Mouse (Mus musculus): ENCODE results near the gene Impg1. TPM values are rescaled to one million over a fixed set of nuclear protein-coding genes. Genes with fewer than 3 reads are reported as not detected.

Impg1 gene
- polyA plus RNA-seq, 2 experiments: not detected

DNA sequence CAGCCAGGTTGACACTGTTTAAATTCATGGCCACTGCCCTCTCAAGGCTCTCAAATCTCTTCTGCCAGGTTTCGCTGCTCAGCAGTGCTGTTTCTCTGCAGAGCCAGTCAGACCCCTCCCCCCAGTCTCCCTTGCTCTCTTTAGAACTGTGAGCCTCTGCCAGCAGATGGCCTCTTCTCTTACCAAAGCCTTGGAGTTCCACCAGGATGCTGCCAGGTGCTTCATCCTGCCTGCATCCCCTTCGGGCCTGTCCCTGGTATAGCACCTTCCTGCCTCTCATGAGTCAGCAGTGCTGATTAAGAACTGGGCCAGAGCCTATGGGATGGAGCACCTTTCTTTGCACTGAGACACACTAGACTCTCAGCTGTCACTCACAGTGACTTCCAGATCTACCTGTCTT lies 188.1 kb downstream of the Impg1 start:
- no peak for DNase-seq (ENCODE audit: low read depth in 3 of 3, low spot score in 3 of 3)
- no peaks in the 10 kb centered on the region for H3K4me1 ChIP-seq (replicated peaks; ENCODE audit: control insufficient read depth in 2 of 2, insufficient read depth in 2 of 2, low read length in 1 of 2)
- ATAC-seq (ENCODE audit: insufficient read depth): no peak
- H3K36me3 ChIP-seq (replicated peaks; ENCODE audit: control insufficient read depth, insufficient read depth, low read depth): no peaks in the 10 kb centered on the region
- H3K9ac ChIP-seq (replicated peaks): no peak overlapping the region
- no peak overlapping the region for H3K4me3 ChIP-seq (ENCODE audit: insufficient read depth in 1 of 2, low read depth in 2 of 2, low read length in 2 of 2)
- no peaks in the 10 kb centered on the region for H3K9me3 ChIP-seq (ENCODE audit: control insufficient read depth, low read length)
- 47% methylated on average over 2 of the region's 2 CpGs for WGBS (ENCODE audit: insufficient replicate concordance)
- H3K27ac ChIP-seq: no peak overlapping the region
- no peaks in the 10 kb centered on the region for H3K27me3 ChIP-seq (ENCODE audit: control insufficient read depth, insufficient read depth, low read length)
- TF ChIP-seq EP300 (IDR thresholded peaks at IDR 0.05; ENCODE audit: low read depth): no peak
- TF ChIP-seq CTCF (IDR thresholded peaks at IDR 0.05; ENCODE audit: low read depth): no peak
- no peak overlapping the region for H3K4me2 ChIP-seq (ENCODE audit: low read depth)

DNA sequence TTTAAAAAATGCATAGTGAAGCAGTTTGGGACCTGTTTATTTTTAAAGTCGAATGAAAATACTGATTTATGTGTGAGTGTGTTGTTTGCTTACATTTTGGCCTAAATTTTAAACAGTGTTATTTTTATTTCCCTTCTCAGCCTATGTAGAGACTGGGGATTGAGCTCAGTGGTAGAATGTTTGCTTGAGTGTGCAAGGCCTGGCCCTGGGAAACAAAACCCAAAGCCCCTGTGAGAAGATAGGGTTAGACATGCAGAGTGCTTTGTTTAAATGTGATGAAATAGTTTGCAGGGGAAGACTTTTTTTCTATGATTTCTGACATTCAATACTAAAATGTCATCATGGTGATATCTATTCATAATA lies 189.5 kb downstream of the Impg1 start:
- TF ChIP-seq CTCF (IDR thresholded peaks at IDR 0.05; ENCODE audit: low read depth) (no peak), EP300 (IDR thresholded peaks at IDR 0.05; ENCODE audit: low read depth) (no peak)
- Histone ChIP-seq H3K4me2 (ENCODE audit: low read depth) (no peak overlapping the region), H3K27me3 (ENCODE audit: control insufficient read depth, insufficient read depth, low read length) (no peaks in the 10 kb centered on the region), H3K36me3 (replicated peaks; ENCODE audit: control insufficient read depth, insufficient read depth, low read depth) (no peaks in the 10 kb centered on the region), H3K9ac (replicated peaks) (no peak overlapping the region), H3K9me3 (ENCODE audit: control insufficient read depth, low read length) (no peaks in the 10 kb centered on the region), H3K27ac (no peak overlapping the region), H3K4me1 (replicated peaks; ENCODE audit: control insufficient read depth in 2 of 2, insufficient read depth in 2 of 2, low read length in 1 of 2) (no peaks in the 10 kb centered on the region), H3K4me3 (ENCODE audit: insufficient read depth in 1 of 2, low read depth in 2 of 2, low read length in 2 of 2) (no peak overlapping the region)
- WGBS (ENCODE audit: insufficient replicate concordance): 68% methylated on average over 1 of the region's 1 CpGs
- DNase-seq (ENCODE audit: low read depth in 3 of 3, low spot score in 3 of 3) (no peak), ATAC-seq (ENCODE audit: insufficient read depth) (no peak)

DNA sequence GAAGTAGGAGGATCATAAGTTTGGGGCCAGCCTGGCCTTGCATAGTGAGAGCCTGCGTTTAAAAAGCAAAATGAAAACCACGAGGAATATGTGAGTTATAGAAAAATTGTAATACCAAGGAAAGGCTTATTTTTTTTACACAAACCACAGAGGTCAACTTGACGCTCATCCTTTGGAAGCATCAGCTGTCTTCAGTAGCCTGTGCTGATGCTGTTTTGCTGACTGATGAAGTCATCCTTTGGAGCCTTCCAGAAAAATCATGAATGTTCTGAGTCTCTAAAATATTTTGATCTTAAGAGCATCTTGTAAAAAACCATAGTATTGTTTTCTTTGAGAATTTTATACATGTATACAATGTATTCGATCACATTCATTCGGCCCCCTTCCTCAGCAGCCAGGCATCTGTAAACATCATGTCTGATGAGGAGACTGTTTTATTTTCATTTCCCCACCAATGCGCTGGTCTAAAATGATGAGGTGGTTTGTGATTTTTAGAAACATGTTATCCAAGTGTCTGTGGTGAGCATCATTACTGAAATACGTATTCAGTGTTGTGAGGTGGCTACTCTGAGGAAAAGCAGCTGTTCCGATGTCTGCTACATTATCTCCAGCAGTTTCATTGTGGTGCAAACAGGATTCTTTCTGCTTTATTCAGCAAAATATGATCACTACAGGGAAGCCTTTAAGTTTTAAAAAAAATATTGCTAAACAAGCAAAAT lies 190.1 kb downstream of the Impg1 start:
- Histone ChIP-seq H3K9ac (replicated peaks) (no peak overlapping the region), H3K27ac (no peak overlapping the region), H3K4me2 (ENCODE audit: low read depth) (no peak overlapping the region), H3K4me1 (replicated peaks; ENCODE audit: control insufficient read depth in 2 of 2, insufficient read depth in 2 of 2, low read length in 1 of 2) (no peaks in the 10 kb centered on the region), H3K4me3 (ENCODE audit: insufficient read depth in 1 of 2, low read depth in 2 of 2, low read length in 2 of 2) (no peak overlapping the region), H3K36me3 (replicated peaks; ENCODE audit: control insufficient read depth, insufficient read depth, low read depth) (no peaks in the 10 kb centered on the region), H3K27me3 (ENCODE audit: control insufficient read depth, insufficient read depth, low read length) (no peaks in the 10 kb centered on the region), H3K9me3 (ENCODE audit: control insufficient read depth, low read length) (no peaks in the 10 kb centered on the region)
- DNase-seq (ENCODE audit: low read depth in 3 of 3, low spot score in 3 of 3) (no peak), ATAC-seq (ENCODE audit: insufficient read depth) (no peak)
- TF ChIP-seq CTCF (IDR thresholded peaks at IDR 0.05; ENCODE audit: low read depth): no peak
- no peak for TF ChIP-seq EP300 (IDR thresholded peaks at IDR 0.05; ENCODE audit: low read depth)
- WGBS (ENCODE audit: insufficient replicate concordance): 72% methylated on average over 8 of the region's 8 CpGs

DNA sequence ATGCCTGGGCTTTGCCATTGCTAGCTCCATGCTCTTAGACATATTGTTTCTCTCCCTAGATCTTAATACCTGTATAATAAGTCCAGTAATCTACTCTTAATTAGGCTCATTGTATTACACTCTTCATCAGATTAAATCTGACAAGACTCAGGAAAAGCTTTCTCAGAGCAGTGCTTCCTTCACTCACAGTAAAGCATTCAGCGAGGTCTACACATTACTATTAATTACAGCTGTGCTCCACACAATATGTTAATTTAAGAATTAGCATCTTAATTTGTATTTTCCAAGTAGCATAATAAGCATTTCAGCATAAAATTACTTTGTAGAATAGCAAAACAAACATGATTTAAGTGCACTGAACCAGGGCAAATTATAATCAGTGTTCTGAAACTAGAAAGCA lies 192.3 kb downstream of the Impg1 start:
- ATAC-seq (ENCODE audit: insufficient read depth) (no peak), DNase-seq (ENCODE audit: low read depth in 3 of 3, low spot score in 3 of 3) (no peak)
- H3K27ac ChIP-seq: no peak overlapping the region
- no peaks in the 10 kb centered on the region for H3K27me3 ChIP-seq (ENCODE audit: control insufficient read depth, insufficient read depth, low read length)
- TF ChIP-seq EP300 (IDR thresholded peaks at IDR 0.05; ENCODE audit: low read depth) (no peak), CTCF (IDR thresholded peaks at IDR 0.05; ENCODE audit: low read depth) (no peak)
- 64% methylated on average over 1 of the region's 1 CpGs for WGBS (ENCODE audit: insufficient replicate concordance)
- no peak overlapping the region for H3K9ac ChIP-seq (replicated peaks)
- no peak overlapping the region for H3K4me2 ChIP-seq (ENCODE audit: low read depth)
- no peaks in the 10 kb centered on the region for H3K36me3 ChIP-seq (replicated peaks; ENCODE audit: control insufficient read depth, insufficient read depth, low read depth)
- no peak overlapping the region for H3K4me3 ChIP-seq (ENCODE audit: insufficient read depth in 1 of 2, low read depth in 2 of 2, low read length in 2 of 2)
- H3K9me3 ChIP-seq (ENCODE audit: control insufficient read depth, low read length): no peaks in the 10 kb centered on the region
- no peaks in the 10 kb centered on the region for H3K4me1 ChIP-seq (replicated peaks; ENCODE audit: control insufficient read depth in 2 of 2, insufficient read depth in 2 of 2, low read length in 1 of 2)

DNA sequence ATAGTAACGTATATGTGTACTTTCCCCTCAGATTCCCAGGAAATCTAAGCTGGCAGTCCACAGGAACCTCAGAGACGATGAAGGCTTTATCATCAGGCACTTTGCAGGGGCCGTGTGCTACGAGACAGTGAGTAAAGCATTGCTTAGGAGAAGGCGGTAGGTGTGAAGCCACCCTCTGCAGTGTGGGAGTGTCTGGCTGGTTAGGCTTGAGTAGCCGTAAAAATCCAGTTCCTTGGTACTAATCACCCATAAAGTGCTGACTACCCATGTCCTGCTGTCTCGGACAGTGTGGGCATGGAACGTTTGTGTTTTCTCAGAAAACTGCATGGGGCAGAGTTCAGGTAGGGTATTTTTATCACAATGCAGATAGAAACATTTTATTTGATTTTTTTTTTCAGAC lies 195.7 kb downstream of the Impg1 start:
- Histone ChIP-seq H3K27ac (no peak overlapping the region), H3K9me3 (ENCODE audit: control insufficient read depth, low read length) (no peaks in the 10 kb centered on the region), H3K36me3 (replicated peaks; ENCODE audit: control insufficient read depth, insufficient read depth, low read depth) (no peaks in the 10 kb centered on the region), H3K27me3 (ENCODE audit: control insufficient read depth, insufficient read depth, low read length) (no peaks in the 10 kb centered on the region), H3K9ac (replicated peaks) (no peak overlapping the region), H3K4me2 (ENCODE audit: low read depth) (no peak overlapping the region), H3K4me1 (replicated peaks; ENCODE audit: control insufficient read depth in 2 of 2, insufficient read depth in 2 of 2, low read length in 1 of 2) (peaks cover 0 to 3% of the 10 kb centered on the region in 2 experiments; a peak in 1 of 4 replicates), H3K4me3 (ENCODE audit: insufficient read depth in 1 of 2, low read depth in 2 of 2, low read length in 2 of 2) (no peak overlapping the region)
- ATAC-seq (ENCODE audit: insufficient read depth) (no peak), DNase-seq (ENCODE audit: low read depth in 3 of 3, low spot score in 3 of 3) (no peak)
- 63% methylated on average over 8 of the region's 8 CpGs for WGBS (ENCODE audit: insufficient replicate concordance)
- TF ChIP-seq CTCF (IDR thresholded peaks at IDR 0.05; ENCODE audit: low read depth) (no peak), EP300 (IDR thresholded peaks at IDR 0.05; ENCODE audit: low read depth) (no peak)

All from liver, embryonic 14.5 days (tissue).